Mouse (Mus musculus) heart, postnatal 0 days (tissue): ENCODE measurements around the gene Zfp365.

ENCODE experiments used
- CTCF ChIP-seq: IDR thresholded peaks from 2 replicates; pipeline ENCODE4 v1.5.1; 2016; ENCODE audit warnings: antibody characterized with exemption, control low read depth, low read depth
- EP300 ChIP-seq: IDR thresholded peaks from 2 replicates; pipeline ENCODE4 v1.6.1; 2016; ENCODE audit warnings: antibody characterized with exemption, low read depth

- TF ChIP-seq CTCF (no peak), EP300 (no peak)
Measured at GRCm38 (mm10) chr10:67911447-67912336, 770 bp downstream of the Zfp365 start.
